Mouse (Mus musculus): ENCODE measurements at regions not wholly inside any gene's neighbourhood (a gene's known extent, or its start where the extent isn't known, plus 50 kb on each side); places are given as distances from the start of the nearest gene placed in this dataset.

GRCm38 (mm10) chr5:78993258-78993657 is 1585.4 kb upstream of the Igfbp7 start:
- peak; percentile 31 to 70 for DNase-seq (ENCODE audit: low spot score in 2 of 2)

GRCm38 (mm10) chr5:78989714-78990113 is 1581.9 kb upstream of the Igfbp7 start:
- no peak for DNase-seq (ENCODE audit: low spot score in 2 of 2)

GRCm38 (mm10) chr5:78976480-78977041 is 1568.7 kb upstream of the Igfbp7 start:
- no peak for DNase-seq (ENCODE audit: low spot score in 2 of 2)

- DNase-seq (ENCODE audit: low spot score in 2 of 2) = no peak
Measured at GRCm38 (mm10) chr5:78945702-78946101, 1537.9 kb upstream of the Igfbp7 start.

- no peak for DNase-seq (ENCODE audit: low spot score in 2 of 2)
Measured at GRCm38 (mm10) chr5:78921860-78922610, 1514.2 kb upstream of the Igfbp7 start.

- no peak for DNase-seq (ENCODE audit: low spot score in 2 of 2)
Measured at GRCm38 (mm10) chr5:78900128-78900527, 1492.3 kb upstream of the Igfbp7 start.

GRCm38 (mm10) chr5:78878775-78879174 is 1470.9 kb upstream of the Igfbp7 start:
- no peak for DNase-seq (ENCODE audit: low spot score in 2 of 2)

GRCm38 (mm10) chr5:78845126-78845525 is 1437.3 kb upstream of the Igfbp7 start:
- DNase-seq (ENCODE audit: low spot score in 2 of 2) = no peak

GRCm38 (mm10) chr5:78797391-78797790 is 1389.5 kb upstream of the Igfbp7 start:
- no peak for DNase-seq (ENCODE audit: low spot score in 2 of 2)
